Mouse (Mus musculus) liver, embryonic 15.5 days (tissue): ENCODE results near the gene Plcl2. TPM values are rescaled to one million over a fixed set of nuclear protein-coding genes. Genes with fewer than 3 reads are reported as not detected.
"Not testable (repeated sequence)": the region's sequence is repeated elsewhere in the genome, so short reads cannot be mapped to it uniquely, and the experiment has no call there.

Source experiments
- ATAC-seq: fragments of 200-750 bp; cut with Nextera tagmentation; 2 replicates; pipeline ENCODE4 v1.8.0; 2017; ENCODE audit warnings: moderate number of reproducible peaks, mild to moderate bottlenecking, moderate library complexity; ENCODE audit not compliant: insufficient read depth
- H3K27ac ChIP-seq: fragments of 300-500 bp; sonication (generic); replicated peaks from 2 replicates; pipeline ENCODE4 v1.5.1; 2015; ENCODE audit warnings: mild to moderate bottlenecking, inconsistent platforms
- H3K27me3 ChIP-seq: fragments of 300-500 bp; sonication (generic); 2 replicates; pipeline ENCODE4 v1.6.1; 2015; ENCODE audit warnings: mild to moderate bottlenecking, inconsistent platforms
- H3K36me3 ChIP-seq: fragments of 300-500 bp; sonication (generic); replicated peaks from 2 replicates; pipeline ENCODE4 v1.6.1; 2015; ENCODE audit warnings: moderate library complexity, mild to moderate bottlenecking, inconsistent platforms
- H3K4me1 ChIP-seq: fragments of 300-500 bp; sonication (generic); replicated peaks from 2 replicates; pipeline ENCODE4 v1.6.1; 2015; ENCODE audit warnings: inconsistent platforms
- H3K4me2 ChIP-seq: fragments of 300-500 bp; sonication (generic); 2 replicates; pipeline ENCODE4 v1.6.1; 2015; ENCODE audit warnings: moderate library complexity, mild to moderate bottlenecking, inconsistent platforms
- H3K4me3 ChIP-seq: fragments of 300-500 bp; sonication (generic); replicated peaks from 2 replicates; pipeline ENCODE4 v1.5.1; 2015; ENCODE audit warnings: mild to moderate bottlenecking, inconsistent platforms
- H3K9ac ChIP-seq: fragments of 300-500 bp; sonication (generic); 2 replicates; pipeline ENCODE4 v1.6.1; 2015; ENCODE audit warnings: moderate library complexity, mild to moderate bottlenecking, inconsistent platforms
- H3K9me3 ChIP-seq: fragments of 300-500 bp; sonication (generic); replicated peaks from 2 replicates; pipeline ENCODE4 v1.6.1; 2016; ENCODE audit warnings: inconsistent platforms
- WGBS: fragments of 180-500 bp; shearing (Covaris S2); methylation state at CpG from one replicate; pipeline ENCODE4 v1.1.7; 2015; ENCODE audit warnings: mixed read lengths; ENCODE audit not compliant: insufficient replicate concordance; 5-methylcytosine and 5-hydroxymethylcytosine counted together
- polyA plus RNA-seq: library from polyadenylated mRNA; unstranded; fragments of >200 nt; fragmentation: Nextera tagmentation; extraction: Ambion mirVana; gene quantifications from 2 replicates; pipeline ENCODE4 v1.2.1, GENCODE M21; 2015

The Plcl2 gene
- polyA plus RNA-seq, 1 experiment from 2014 or later, result 1.6 TPM

GRCm38 (mm10) chr17:50677978-50678712 lies 168.9 kb downstream of the Plcl2 start:
- Histone ChIP-seq H3K27ac (no peak overlapping the region), H3K9me3 (no peaks in the 10 kb centered on the region), H3K36me3 (no peaks in the 10 kb centered on the region), H3K4me2 (no peak overlapping the region), H3K9ac (no peak overlapping the region), H3K27me3 (no peaks in the 10 kb centered on the region), H3K4me1 (0 out of 2 replicates have a peak, but pooled peaks cover 6% of the 10 kb centered on the region), H3K4me3 (no peak overlapping the region)
- ATAC-seq, result no peak
- WGBS, result 27% methylated on average over 10 of the region's 10 CpGs

GRCm38 (mm10) chr17:50678748-50679147 lies 169.5 kb downstream of the Plcl2 start:
- 52% methylated on average over 2 of the region's 2 CpGs for WGBS
- ATAC-seq, result no peak
- Histone ChIP-seq H3K4me3 (no peak overlapping the region), H3K4me1 (0 out of 2 replicates have a peak, but pooled peaks cover 6% of the 10 kb centered on the region), H3K9me3 (no peaks in the 10 kb centered on the region), H3K9ac (no peak overlapping the region), H3K4me2 (no peak overlapping the region), H3K27me3 (no peaks in the 10 kb centered on the region), H3K27ac (no peak overlapping the region), H3K36me3 (no peaks in the 10 kb centered on the region)

- Histone ChIP-seq H3K4me1 (0 out of 2 replicates have a peak, but pooled peaks cover 6% of the 10 kb centered on the region), H3K4me2 (no peak overlapping the region), H3K9ac (no peak overlapping the region), H3K9me3 (no peaks in the 10 kb centered on the region), H3K36me3 (no peaks in the 10 kb centered on the region), H3K27me3 (no peaks in the 10 kb centered on the region), H3K27ac (no peak overlapping the region), H3K4me3 (no peak overlapping the region)
- no peak for ATAC-seq
- 71% methylated on average over 12 of the region's 12 CpGs for WGBS
Measured at GRCm38 (mm10) chr17:50679613-50680534, 170.7 kb downstream of the Plcl2 start.

GRCm38 (mm10) chr17:50682696-50683095 lies 173.5 kb downstream of the Plcl2 start:
- H3K36me3 ChIP-seq, result no peaks in the 10 kb centered on the region
- H3K4me1 ChIP-seq, result 0 out of 2 replicates have a peak, but pooled peaks cover 3% of the 10 kb centered on the region
- H3K9ac ChIP-seq, result no peak overlapping the region
- no peak overlapping the region for H3K4me3 ChIP-seq
- no peak overlapping the region for H3K27ac ChIP-seq
- H3K9me3 ChIP-seq, result no peaks in the 10 kb centered on the region
- no peak for ATAC-seq
- 60% methylated on average over 3 of the region's 3 CpGs for WGBS
- no peaks in the 10 kb centered on the region for H3K27me3 ChIP-seq
- H3K4me2 ChIP-seq, result no peak overlapping the region

- whole genome bisulfite sequencing, result 57% methylated on average over 7 of the region's 7 CpGs
- no peak for ATAC-seq
- no peak overlapping the region for H3K4me2 ChIP-seq
- no peak overlapping the region for H3K9ac ChIP-seq
- no peaks in the 10 kb centered on the region for H3K4me1 ChIP-seq
- no peak overlapping the region for H3K4me3 ChIP-seq
- H3K27me3 ChIP-seq, result no peaks in the 10 kb centered on the region
- H3K9me3 ChIP-seq, result no peaks in the 10 kb centered on the region
- H3K36me3 ChIP-seq, result 0 out of 2 replicates have a peak, but pooled peaks cover 4% of the 10 kb centered on the region
- no peak overlapping the region for H3K27ac ChIP-seq
Measured at GRCm38 (mm10) chr17:50684960-50685645, 175.9 kb downstream of the Plcl2 start.

- 77% methylated on average over 10 of the region's 10 CpGs for WGBS
- no peaks in the 10 kb centered on the region for H3K4me1 ChIP-seq
- no peaks in the 10 kb centered on the region for H3K9me3 ChIP-seq
- no peak overlapping the region for H3K4me2 ChIP-seq
- no peak for ATAC-seq
- no peaks in the 10 kb centered on the region for H3K27me3 ChIP-seq
- H3K27ac ChIP-seq, result no peak overlapping the region
- H3K36me3 ChIP-seq, result 0 out of 2 replicates have a peak, but pooled peaks cover 4% of the 10 kb centered on the region
- H3K4me3 ChIP-seq, result no peak overlapping the region
- no peak overlapping the region for H3K9ac ChIP-seq
Measured at GRCm38 (mm10) chr17:50687670-50688069, 178.5 kb downstream of the Plcl2 start.

- Histone ChIP-seq H3K4me1 (no peaks in the 10 kb centered on the region), H3K36me3 (0 out of 2 replicates have a peak, but pooled peaks cover 4% of the 10 kb centered on the region), H3K9me3 (no peaks in the 10 kb centered on the region), H3K4me3 (no peak overlapping the region), H3K9ac (no peak overlapping the region), H3K27me3 (no peaks in the 10 kb centered on the region), H3K4me2 (no peak overlapping the region), H3K27ac (no peak overlapping the region)
- 79% methylated on average over 6 of the region's 6 CpGs for WGBS
- no peak for ATAC-seq
Measured at GRCm38 (mm10) chr17:50688135-50688534, 178.9 kb downstream of the Plcl2 start.

GRCm38 (mm10) chr17:50698410-50698809 lies 189.2 kb downstream of the Plcl2 start:
- H3K27ac ChIP-seq, H3K4me3 ChIP-seq: not testable (repeated sequence)
- WGBS, result 1% methylated on average over 39 of the region's 39 CpGs

GRCm38 (mm10) chr17:50710497-50711222 lies 201.5 kb downstream of the Plcl2 start:
- ATAC-seq, result no peak
- Histone ChIP-seq H3K9me3 (no peaks in the 10 kb centered on the region), H3K4me2 (no peak overlapping the region), H3K27me3 (no peaks in the 10 kb centered on the region), H3K4me1 (no peaks in the 10 kb centered on the region), H3K36me3 (no peaks in the 10 kb centered on the region), H3K27ac (no peak overlapping the region), H3K9ac (no peak overlapping the region), H3K4me3 (no peak overlapping the region)
- WGBS, result 78% methylated on average over 7 of the region's 7 CpGs

More at GRCm38 (mm10) chr17:50698410-50698809, 189.2 kb downstream of the Plcl2 start:
- H3K36me3 ChIP-seq, ATAC-seq, H3K4me1 ChIP-seq, H3K9ac ChIP-seq, H3K4me2 ChIP-seq, H3K9me3 ChIP-seq: not testable (repeated sequence)
- H3K27me3 ChIP-seq, result peaks cover 18% of the 10 kb centered on the region

GRCm38 (mm10) chr17:50717586-50717985 lies 208.4 kb downstream of the Plcl2 start:
- Histone ChIP-seq H3K4me3 (no peak overlapping the region), H3K27ac (no peak overlapping the region), H3K9ac (no peak overlapping the region), H3K9me3 (no peaks in the 10 kb centered on the region), H3K36me3 (no peaks in the 10 kb centered on the region), H3K27me3 (no peaks in the 10 kb centered on the region), H3K4me1 (no peaks in the 10 kb centered on the region), H3K4me2 (no peak overlapping the region)
- 57% methylated on average over 5 of the region's 5 CpGs for WGBS
- no peak for ATAC-seq
